Mouse (Mus musculus) liver, postnatal 0 days (tissue): ENCODE results near the gene Tiam1.

Experiments used
- CTCF ChIP-seq: sonication (generic); IDR thresholded peaks from 2 replicates; pipeline ENCODE4 v1.5.1; 2016; ENCODE audit warnings: antibody characterized with exemption, low read depth
- EP300 ChIP-seq: IDR thresholded peaks from 2 replicates; pipeline ENCODE4 v1.6.1; 2016; ENCODE audit warnings: antibody characterized with exemption, low read depth, mild to moderate bottlenecking

GRCm38 (mm10) chr16:90073510-90073909 is 70.1 kb downstream of the Tiam1 start:
- TF ChIP-seq CTCF (no peak), EP300 (no peak)
